Mouse (Mus musculus) intestine, embryonic 16.5 days (tissue): Measurements from ENCODE around the gene Slc9a4. TPM values are rescaled to one million over a fixed set of nuclear protein-coding genes. Genes with fewer than 3 reads are reported as not detected.

Experiments
- ATAC-seq: fragments of 200-750 bp; cut with Nextera tagmentation; 2 replicates; pipeline ENCODE4 v1.8.0; 2017; ENCODE audit warnings: moderate TSS enrichment, moderate library complexity
- H3K27ac ChIP-seq: fragments of 300-500 bp; sonication (generic); 2 replicates; pipeline ENCODE4 v1.5.1; 2014; ENCODE audit warnings: mild to moderate bottlenecking, low read length
- H3K27me3 ChIP-seq: fragments of 300-500 bp; sonication (generic); replicated peaks from 2 replicates; pipeline ENCODE4 v1.6.1; 2014; ENCODE audit warnings: low read length, control low read depth, mixed read lengths; ENCODE audit not compliant: control insufficient read depth, insufficient read depth
- H3K36me3 ChIP-seq: fragments of 300-500 bp; sonication (generic); 2 replicates; pipeline ENCODE4 v1.6.1; 2014; ENCODE audit warnings: low read length, control low read depth; ENCODE audit not compliant: control insufficient read depth, insufficient read depth
- H3K4me1 ChIP-seq: fragments of 300-500 bp; sonication (generic); 2 replicates; pipeline ENCODE4 v1.6.1; 2014; ENCODE audit warnings: low read length, control low read depth, mixed read lengths; ENCODE audit not compliant: control insufficient read depth, insufficient read depth
- H3K4me2 ChIP-seq: fragments of 300-500 bp; sonication (generic); 2 replicates; pipeline ENCODE4 v1.6.1; 2014; ENCODE audit warnings: low read depth, low read length, control low read depth
- H3K4me3 ChIP-seq: fragments of 300-500 bp; sonication (generic); 2 replicates; pipeline ENCODE4 v1.5.1; 2014; ENCODE audit warnings: mild to moderate bottlenecking, low read length
- H3K9ac ChIP-seq: fragments of 300-500 bp; sonication (generic); 2 replicates; pipeline ENCODE4 v1.6.1; 2014; ENCODE audit warnings: low read depth, low read length
- H3K9me3 ChIP-seq: fragments of 300-500 bp; sonication (generic); 2 replicates; pipeline ENCODE4 v1.6.1; 2016; ENCODE audit warnings: low read length, control low read depth; ENCODE audit not compliant: control insufficient read depth
- WGBS: fragments of 180-500 bp; shearing (Covaris S2); extraction: QIAGEN DNeasy Blood & Tissue Kit; methylation state at CpG from one replicate; pipeline ENCODE4 v1.1.7; 2014; 5-methylcytosine and 5-hydroxymethylcytosine counted together
- polyA plus RNA-seq: library from polyadenylated mRNA; unstranded; fragments of >200 nt; fragmentation: Nextera tagmentation; extraction: Ambion mirVana; gene quantifications from 2 replicates; pipeline ENCODE4 v1.2.1, GENCODE M21; 2015

The Slc9a4 gene
- polyA plus RNA-seq, 1 experiment from 2014 or later, result 0.04 TPM

GRCm38 (mm10) chr1:40632407-40633062 is 52.7 kb downstream of the Slc9a4 start:
- WGBS, result 49% methylated on average over 2 of the region's 2 CpGs
- Histone ChIP-seq H3K27me3 (no peaks in the 10 kb centered on the region), H3K4me1 (peaks cover 6% of the 10 kb centered on the region; the same call in 1 of the 2 replicates), H3K4me3 (no peak overlapping the region), H3K9ac (no peak overlapping the region), H3K4me2 (peak overlapping the region; percentile 34; the same call in 1 of the 2 replicates), H3K36me3 (no peaks in the 10 kb centered on the region), H3K27ac (peak overlapping the region; percentile 67), H3K9me3 (no peaks in the 10 kb centered on the region)
- peak; percentile 93 for ATAC-seq

GRCm38 (mm10) chr1:40634608-40635007 is 54.7 kb downstream of the Slc9a4 start:
- Histone ChIP-seq H3K27me3 (no peaks in the 10 kb centered on the region), H3K9ac (no peak overlapping the region), H3K27ac (no peak overlapping the region), H3K9me3 (no peaks in the 10 kb centered on the region), H3K4me2 (no peak overlapping the region), H3K4me1 (peaks cover 6% of the 10 kb centered on the region; the same call in 1 of the 2 replicates), H3K36me3 (no peaks in the 10 kb centered on the region), H3K4me3 (no peak overlapping the region)
- WGBS, result 73% methylated on average over 4 of the region's 4 CpGs
- ATAC-seq, result no peak

- no peaks in the 10 kb centered on the region for H3K36me3 ChIP-seq
- WGBS, result 61% methylated on average over 2 of the region's 2 CpGs
- no peaks in the 10 kb centered on the region for H3K27me3 ChIP-seq
- H3K4me2 ChIP-seq, result no peak overlapping the region
- no peak overlapping the region for H3K9ac ChIP-seq
- H3K4me3 ChIP-seq, result no peak overlapping the region
- no peaks in the 10 kb centered on the region for H3K4me1 ChIP-seq
- ATAC-seq, result no peak
- H3K9me3 ChIP-seq, result no peaks in the 10 kb centered on the region
- no peak overlapping the region for H3K27ac ChIP-seq
Observed at GRCm38 (mm10) chr1:40648234-40648633, 68.4 kb downstream of the Slc9a4 start.

- H3K9ac ChIP-seq, result no peak overlapping the region
- no peak for ATAC-seq
- H3K4me3 ChIP-seq, result no peak overlapping the region
- no peaks in the 10 kb centered on the region for H3K36me3 ChIP-seq
- no peaks in the 10 kb centered on the region for H3K27me3 ChIP-seq
- no peak overlapping the region for H3K27ac ChIP-seq
- H3K9me3 ChIP-seq, result no peaks in the 10 kb centered on the region
- H3K4me1 ChIP-seq, result no peaks in the 10 kb centered on the region
- no peak overlapping the region for H3K4me2 ChIP-seq
- WGBS, result 48% methylated on average over 6 of the region's 6 CpGs
Observed at GRCm38 (mm10) chr1:40650803-40651497, 71.1 kb downstream of the Slc9a4 start.

GRCm38 (mm10) chr1:40657035-40657434 is 77.2 kb downstream of the Slc9a4 start:
- Histone ChIP-seq H3K9me3 (no peaks in the 10 kb centered on the region), H3K27ac (peak overlapping the region; percentile 24; the same call in 1 of the 2 replicates), H3K4me2 (no peak overlapping the region), H3K27me3 (no peaks in the 10 kb centered on the region), H3K9ac (no peak overlapping the region), H3K36me3 (no peaks in the 10 kb centered on the region), H3K4me1 (no peaks in the 10 kb centered on the region), H3K4me3 (no peak overlapping the region)
- peak; percentile 94 for ATAC-seq
- WGBS, result 61% methylated on average over 4 of the region's 4 CpGs

GRCm38 (mm10) chr1:40657978-40658496 is 78.2 kb downstream of the Slc9a4 start:
- ATAC-seq, result peak; percentile 38
- no peaks in the 10 kb centered on the region for H3K4me1 ChIP-seq

GRCm38 (mm10) chr1:40659017-40659416 is 79.1 kb downstream of the Slc9a4 start:
- Histone ChIP-seq H3K4me1 (no peaks in the 10 kb centered on the region), H3K27ac (no peak overlapping the region), H3K27me3 (no peaks in the 10 kb centered on the region), H3K36me3 (no peaks in the 10 kb centered on the region), H3K9me3 (no peaks in the 10 kb centered on the region), H3K9ac (no peak overlapping the region), H3K4me2 (no peak overlapping the region), H3K4me3 (no peak overlapping the region)
- peak; percentile 50 for ATAC-seq
- 42% methylated on average over 12 of the region's 12 CpGs for WGBS

More at GRCm38 (mm10) chr1:40657978-40658496, 78.2 kb downstream of the Slc9a4 start:
- H3K9me3 ChIP-seq, result no peaks in the 10 kb centered on the region
- WGBS, result 54% methylated on average over 8 of the region's 8 CpGs
- no peak overlapping the region for H3K4me3 ChIP-seq
- H3K4me2 ChIP-seq, result no peak overlapping the region
- H3K27me3 ChIP-seq, result no peaks in the 10 kb centered on the region
- H3K27ac ChIP-seq, result no peak overlapping the region
- no peak overlapping the region for H3K9ac ChIP-seq
- H3K36me3 ChIP-seq, result no peaks in the 10 kb centered on the region

GRCm38 (mm10) chr1:40659496-40659895 is 79.6 kb downstream of the Slc9a4 start:
- Histone ChIP-seq H3K9ac (no peak overlapping the region), H3K4me3 (no peak overlapping the region), H3K4me2 (no peak overlapping the region), H3K4me1 (no peaks in the 10 kb centered on the region), H3K9me3 (no peaks in the 10 kb centered on the region), H3K27me3 (no peaks in the 10 kb centered on the region), H3K36me3 (no peaks in the 10 kb centered on the region), H3K27ac (no peak overlapping the region)
- ATAC-seq, result 0 out of 2 replicates have a peak, but pooled peaks have one; percentile 19
- WGBS, result 44% methylated on average over 9 of the region's 9 CpGs

- WGBS, result 88% methylated on average over 6 of the region's 6 CpGs
- Histone ChIP-seq H3K9ac (no peak overlapping the region), H3K9me3 (no peaks in the 10 kb centered on the region), H3K4me2 (no peak overlapping the region), H3K36me3 (no peaks in the 10 kb centered on the region), H3K4me1 (no peaks in the 10 kb centered on the region), H3K4me3 (no peak overlapping the region), H3K27ac (no peak overlapping the region), H3K27me3 (no peaks in the 10 kb centered on the region)
- no peak for ATAC-seq
Observed at GRCm38 (mm10) chr1:40660838-40661237, 81.0 kb downstream of the Slc9a4 start.
